Mouse (Mus musculus) urinary bladder, adult 2 months (tissue): ENCODE results near the gene Mboat7. TPM values are rescaled to one million over a fixed set of nuclear protein-coding genes. Genes with fewer than 3 reads are reported as not detected.

ENCODE experiments used
- DNase-seq: peaks from one replicate; pipeline ENCODE4 v3.0.0; 2022; ENCODE audit warnings: low spot score
- polyA plus RNA-seq: library from polyadenylated mRNA; depleted of rRNA; stranded (reverse); fragments of >200 nt; gene quantifications from 2 replicates; pipeline ENCODE4 v1.2.3, GENCODE M21; 2012

Gene Mboat7
- polyA plus RNA-seq, 1 experiment, result 25.6 TPM

DNA sequence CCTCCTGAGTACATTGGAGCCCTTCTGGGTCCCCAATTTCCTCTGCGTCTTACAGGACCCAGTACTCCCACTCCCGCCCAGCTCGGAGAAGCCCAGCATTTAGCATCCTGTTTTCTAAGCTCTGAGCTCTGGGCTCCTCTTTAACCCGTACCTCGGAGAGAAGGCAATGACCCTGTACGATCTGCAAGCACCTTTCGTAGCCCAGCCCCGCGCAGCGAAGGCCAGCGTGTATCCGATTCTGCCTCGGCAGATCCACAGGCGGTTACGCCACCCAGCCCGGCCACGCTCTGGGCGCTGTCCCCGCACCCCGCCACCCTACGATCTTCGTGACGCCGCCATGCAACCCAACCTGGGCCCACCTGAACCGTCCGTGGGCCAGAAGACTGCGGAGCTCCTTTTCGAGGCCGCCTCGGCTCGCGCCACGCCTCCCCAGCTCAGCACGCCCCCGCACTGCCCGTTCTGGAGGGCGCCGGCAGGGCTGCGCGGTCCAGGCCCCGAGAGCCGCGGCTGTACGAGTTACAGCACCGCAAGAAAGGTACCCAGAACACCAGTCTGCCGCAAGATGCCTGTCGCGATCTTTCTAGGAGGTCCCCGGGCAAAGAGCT is 839 bp downstream of the Mboat7 start, which contains the start of gene Tsen34:
Gene Tsen34 (plus strand): TSS at position 482 of the 605 bp plus-strand sequence.
- no peak for DNase-seq

- DNase-seq, result no peak
Observed at GRCm38 (mm10) chr7:3691919-3692318, 1.4 kb downstream of the Mboat7 start.

GRCm38 (mm10) chr7:3685400-3686187 is 7.7 kb downstream of the Mboat7 start:
- DNase-seq, result no peak

- DNase-seq, result no peak
Observed at GRCm38 (mm10) chr7:3684698-3685097, 8.6 kb downstream of the Mboat7 start.

- no peak for DNase-seq
Observed at GRCm38 (mm10) chr7:3683908-3684550, 9.3 kb downstream of the Mboat7 start.

- DNase-seq, result peak; percentile 49
Observed at GRCm38 (mm10) chr7:3677342-3677741, 16.0 kb downstream of the Mboat7 start, which contains the start of gene Tmc4. TSS of gene Tmc4 (minus strand) at chr7:3677553.

DNA sequence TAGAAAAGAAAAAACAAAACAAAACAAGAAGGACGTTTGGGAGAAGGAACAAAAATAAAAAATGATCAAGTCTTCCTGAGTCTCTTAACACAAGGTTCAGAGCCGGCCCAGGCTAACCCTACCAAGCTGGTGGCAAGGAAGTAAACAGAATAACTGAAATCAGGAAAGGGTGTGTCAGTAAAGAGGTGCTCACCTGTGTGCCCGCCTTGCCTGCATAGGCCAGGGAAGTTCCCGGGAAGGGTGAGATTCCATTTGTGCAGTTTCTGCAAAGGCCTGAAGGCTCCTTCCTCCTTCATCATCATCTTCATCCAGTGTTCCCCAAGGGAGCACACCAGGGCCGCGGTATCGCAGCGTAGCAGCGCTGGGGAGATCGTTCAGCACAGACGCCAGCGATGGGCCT is 17.0 kb downstream of the Mboat7 start:
- DNase-seq, result no peak

GRCm38 (mm10) chr7:3675228-3675548 is 18.1 kb downstream of the Mboat7 start:
- DNase-seq, result no peak

- DNase-seq, result peak; percentile 53
Observed at GRCm38 (mm10) chr7:3674507-3675227, 18.7 kb downstream of the Mboat7 start.

DNA sequence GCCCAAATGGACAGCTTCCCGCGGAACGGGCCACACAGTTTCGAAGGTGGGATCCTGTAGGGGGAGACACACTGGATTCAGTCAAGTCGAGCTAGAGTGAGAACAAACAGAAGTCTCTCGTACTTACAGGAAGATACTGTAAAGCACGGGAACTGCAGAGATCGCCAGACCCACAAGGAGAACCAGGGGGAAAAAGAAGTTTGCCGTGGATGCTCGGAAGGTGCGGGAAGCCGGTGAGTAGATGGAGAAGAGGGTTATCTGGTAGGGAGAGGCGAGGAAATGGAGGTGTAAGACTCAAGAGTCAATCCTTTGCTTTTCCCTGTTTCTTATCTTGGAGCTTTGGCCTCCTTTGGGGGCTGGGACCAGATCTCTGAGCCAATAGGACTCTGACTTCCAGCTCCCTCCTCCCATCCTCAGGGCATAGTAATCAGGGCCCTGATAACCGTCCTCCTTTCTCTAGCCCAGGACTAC is 26.4 kb downstream of the Mboat7 start:
- DNase-seq, result no peak

DNA sequence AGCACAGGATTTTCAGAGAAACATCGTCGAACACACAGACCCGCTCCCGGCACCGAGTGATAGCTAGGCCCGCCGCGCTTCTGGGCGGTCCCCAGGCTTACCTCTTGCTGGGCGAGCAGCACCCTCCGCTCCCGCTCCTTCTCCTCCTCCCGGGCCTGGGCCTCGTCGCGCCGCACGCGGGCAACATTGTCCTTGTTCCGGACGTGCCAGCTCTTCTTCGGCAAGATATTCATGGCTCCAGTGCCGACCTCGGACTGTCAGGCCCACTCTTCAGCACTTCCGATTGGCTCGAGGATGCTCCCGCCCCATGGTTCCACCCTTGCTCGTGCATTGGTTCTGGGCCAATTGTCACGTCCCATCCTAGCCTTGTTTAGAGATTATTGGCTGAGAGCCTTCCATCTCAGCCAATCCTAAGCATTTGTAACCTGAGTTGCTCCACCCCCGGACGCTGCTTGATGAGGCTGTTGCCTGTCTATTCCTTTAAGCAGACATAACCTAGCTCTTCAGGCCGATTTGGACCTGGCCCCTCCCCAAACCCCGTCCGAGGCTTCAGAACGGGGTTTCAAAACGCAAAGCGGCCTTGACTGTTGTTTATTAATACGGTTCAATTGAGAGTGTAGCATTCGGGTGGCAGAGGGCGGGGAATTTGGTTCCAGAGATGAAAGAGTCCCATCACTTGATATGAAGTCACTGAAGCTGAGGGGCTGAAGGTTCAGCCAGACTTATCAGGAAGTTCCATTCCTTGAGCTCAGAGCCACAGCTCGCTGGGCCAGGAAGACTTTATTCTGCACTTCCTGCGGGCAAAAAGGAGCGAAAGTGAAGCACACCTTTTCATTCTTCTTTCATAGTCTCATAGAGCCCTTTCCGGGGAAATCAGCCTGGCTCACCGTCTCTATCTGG is 27.9 kb downstream of the Mboat7 start, which contains the start of gene Leng1:
Gene Leng1 (minus strand): TSS at position 626 of the 900 bp plus-strand sequence.
- peak; percentile 86 for DNase-seq

DNA sequence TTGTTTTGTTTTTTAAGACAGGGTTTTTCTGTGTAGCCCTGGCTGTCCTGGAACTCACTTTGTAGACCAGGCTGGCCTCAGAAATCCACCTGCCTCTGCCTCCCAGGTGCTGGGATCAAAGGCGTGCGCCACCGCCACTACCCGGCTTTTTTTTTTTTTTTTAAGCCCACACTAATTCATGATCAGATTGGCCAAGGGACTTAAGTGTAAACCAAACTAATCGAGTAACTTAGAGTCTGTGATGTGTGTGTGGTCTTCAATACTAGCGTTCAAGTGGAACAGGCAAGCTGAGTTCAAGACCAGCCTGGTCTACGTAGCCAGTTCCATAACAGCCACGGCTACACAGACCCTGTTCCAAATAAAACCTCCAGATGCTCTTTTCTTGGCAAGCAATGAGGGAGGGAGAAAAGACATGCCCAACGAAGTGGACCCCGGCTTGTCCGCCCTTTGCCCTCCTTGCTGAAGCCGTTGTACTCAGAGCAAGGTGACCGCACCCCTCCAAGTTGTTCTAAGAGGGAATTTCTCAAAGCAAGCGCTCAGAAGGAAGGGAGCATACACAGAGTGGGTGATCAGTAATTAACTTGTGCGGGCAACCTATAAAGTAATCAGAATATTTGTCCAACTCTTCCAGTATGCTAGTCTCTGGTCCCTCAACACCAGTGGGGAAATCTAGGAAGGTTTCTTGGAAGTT is 28.7 kb downstream of the Mboat7 start:
- DNase-seq, result no peak

DNA sequence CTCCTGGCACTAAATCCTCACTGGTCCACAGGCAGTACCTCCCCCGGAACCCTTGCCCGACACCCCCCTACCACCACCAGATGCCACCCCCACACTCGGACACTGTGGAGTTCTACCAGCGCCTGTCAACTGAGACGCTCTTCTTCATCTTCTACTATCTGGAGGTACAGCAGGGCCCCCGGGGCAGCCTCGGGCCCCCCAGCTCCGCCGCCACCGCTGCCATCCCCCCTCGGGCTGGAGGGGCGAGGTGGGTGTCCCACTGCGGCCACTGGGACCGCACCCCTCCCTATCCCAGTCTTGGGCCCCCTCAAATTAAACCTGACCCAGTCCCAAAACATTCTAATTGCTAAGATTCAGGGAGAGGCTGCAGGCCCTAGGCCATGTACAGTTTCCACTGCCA is 34.7 kb downstream of the Mboat7 start:
- DNase-seq, result no peak

- DNase-seq, result no peak
Observed at GRCm38 (mm10) chr7:3656966-3657365, 36.4 kb downstream of the Mboat7 start.

- DNase-seq, result no peak
Observed at GRCm38 (mm10) chr7:3646641-3647040, 46.7 kb downstream of the Mboat7 start.

GRCm38 (mm10) chr7:3646188-3646587 is 47.1 kb downstream of the Mboat7 start:
- DNase-seq, result no peak

- DNase-seq, result no peak
Observed at GRCm38 (mm10) chr7:3645488-3646025, 47.8 kb downstream of the Mboat7 start.

- DNase-seq, result peak; percentile 91
Observed at GRCm38 (mm10) chr7:3644672-3645487, 48.4 kb downstream of the Mboat7 start, which contains the start of gene Cnot3. TSS of gene Cnot3 (plus strand) at chr7:3645268.

GRCm38 (mm10) chr7:3644348-3644671 is 49.0 kb downstream of the Mboat7 start:
- no peak for DNase-seq
